ENCODE assay signal across 8 mouse cellular contexts in genomic region chr17:24413557-24414211, GRCm38 (mm10). TPM values are rescaled to one million over a fixed set of nuclear protein-coding genes. Genes with fewer than 3 reads are reported as not detected.
A peak's percentile ranks its signal among the peaks of the same experiment; 100 is the strongest.
DNase-seq lines count a peak whose midpoint lies in the region; ATAC-seq and TF ChIP-seq lines count a peak whose summit lies in the region.

No protein-coding gene starts in this region.

- peak in 1 of 2 experiments; percentile 42 for DNase-seq in cerebellum, adult 2 months
- no peak for DNase-seq in cerebellum, adult 8-10 months
- no peak for DNase-seq in G1E (ENCODE audit: low spot score)
- DNase-seq in right cerebral cortex, postnatal 14 days = no peak
- no peak for DNase-seq in right cerebral cortex, adult 2 months (ENCODE audit: low spot score in 2 of 2)

- H3K9ac ChIP-seq in forebrain, embryonic 15.5 days (replicated peaks) = peak overlapping the region; percentile 61
- peak overlapping the region; percentile 93 for H3K9ac ChIP-seq in limb, embryonic 12.5 days (replicated peaks)
- H3K9ac ChIP-seq in midbrain, embryonic 15.5 days = peak overlapping the region; percentile 45

- ATAC-seq in G1E (ENCODE audit: extremely low read depth, insufficient number of reproducible peaks, low FRiP score, poor library complexity, severe bottlenecking) = no peak
- ATAC-seq in forebrain, embryonic 15.5 days (replicated peaks) = peak; percentile 44; the same call in 1 of the 2 replicates
- ATAC-seq in limb, embryonic 12.5 days (ENCODE audit: insufficient number of reproducible peaks, insufficient read depth, low FRiP score, low TSS enrichment, low read depth) = no peak
- peak; percentile 38 for ATAC-seq in midbrain, embryonic 15.5 days (replicated peaks)

- H3K27ac ChIP-seq in cerebellum, adult 2 months (ENCODE audit: insufficient read depth, low read length) = peak overlapping the region; percentile 14; the same call in 1 of the 2 replicates
- H3K27ac ChIP-seq in forebrain, embryonic 15.5 days (replicated peaks) = peak overlapping the region; percentile 75
- peak overlapping the region; percentile 75 for H3K27ac ChIP-seq in limb, embryonic 12.5 days
- peak overlapping the region; percentile 70 for H3K27ac ChIP-seq in midbrain, embryonic 15.5 days

- peak overlapping the region; percentile 81 for H3K4me2 ChIP-seq in forebrain, embryonic 15.5 days (replicated peaks)
- H3K4me2 ChIP-seq in limb, embryonic 12.5 days = peak overlapping the region; percentile 96
- peak overlapping the region; percentile 86 for H3K4me2 ChIP-seq in midbrain, embryonic 15.5 days

- H3K36me3 ChIP-seq in G1E (replicated peaks) = peaks cover 71% of the 10 kb centered on the region
- peaks cover 37% of the 10 kb centered on the region for H3K36me3 ChIP-seq in forebrain, embryonic 15.5 days
- H3K36me3 ChIP-seq in limb, embryonic 12.5 days = peaks cover 54% of the 10 kb centered on the region
- peaks cover 14% of the 10 kb centered on the region for H3K36me3 ChIP-seq in midbrain, embryonic 15.5 days (replicated peaks)

- H3K4me3 ChIP-seq in cerebellum, adult 2 months (replicated peaks; ENCODE audit: insufficient read depth, low read depth, low read length) = peak overlapping the region; percentile 90
- H3K4me3 ChIP-seq in G1E (ENCODE audit: low read depth, low read length) = peak overlapping the region; percentile 87
- peak overlapping the region; percentile 83 for H3K4me3 ChIP-seq in forebrain, embryonic 15.5 days
- peak overlapping the region; percentile 88 for H3K4me3 ChIP-seq in limb, embryonic 12.5 days (replicated peaks)
- H3K4me3 ChIP-seq in midbrain, embryonic 15.5 days = peak overlapping the region; percentile 72

- no peak for TF ChIP-seq CTCF in cerebellum, adult 2 months (IDR thresholded peaks at IDR 0.05; ENCODE audit: borderline replicate concordance, insufficient read depth, low read depth, low read length)
- no peak for TF ChIP-seq CTCF in G1E (IDR thresholded peaks at IDR 0.05; ENCODE audit: low read depth, low read length)

- no peaks in the 10 kb centered on the region for H3K9me3 ChIP-seq in G1E (replicated peaks)
- H3K9me3 ChIP-seq in forebrain, embryonic 15.5 days = no peaks in the 10 kb centered on the region
- H3K9me3 ChIP-seq in limb, embryonic 12.5 days = no peaks in the 10 kb centered on the region
- no peaks in the 10 kb centered on the region for H3K9me3 ChIP-seq in midbrain, embryonic 15.5 days

- H3K4me1 ChIP-seq in cerebellum, adult 2 months (ENCODE audit: control insufficient read depth, insufficient read depth, low read length) = peaks cover 11% of the 10 kb centered on the region; the same call in 1 of the 2 replicates
- H3K4me1 ChIP-seq in G1E (ENCODE audit: insufficient read depth, low read depth, low read length) = peaks cover 35% of the 10 kb centered on the region
- H3K4me1 ChIP-seq in forebrain, embryonic 15.5 days = peaks cover 38% of the 10 kb centered on the region
- H3K4me1 ChIP-seq in limb, embryonic 12.5 days (replicated peaks) = peaks cover 24% of the 10 kb centered on the region
- H3K4me1 ChIP-seq in midbrain, embryonic 15.5 days = peaks cover 22% of the 10 kb centered on the region

- H3K27me3 ChIP-seq in cerebellum, adult 2 months (ENCODE audit: control insufficient read depth, insufficient read depth, low read length) = no peaks in the 10 kb centered on the region
- no peaks in the 10 kb centered on the region for H3K27me3 ChIP-seq in G1E (ENCODE audit: insufficient read depth, low read length)
- H3K27me3 ChIP-seq in forebrain, embryonic 15.5 days = no peaks in the 10 kb centered on the region
- no peaks in the 10 kb centered on the region for H3K27me3 ChIP-seq in limb, embryonic 12.5 days
- no peaks in the 10 kb centered on the region for H3K27me3 ChIP-seq in midbrain, embryonic 15.5 days (replicated peaks)

- no peak for TF ChIP-seq POLR2A in cerebellum, adult 2 months (IDR thresholded peaks at IDR 0.05; ENCODE audit: borderline replicate concordance, insufficient read depth, low read length)

- 27% methylated on average over 22 of the region's 22 CpGs for WGBS in cerebellum, adult 2 months
- 35% methylated on average over 22 of the region's 22 CpGs for WGBS in forebrain, embryonic 15.5 days
- 38% methylated on average over 22 of the region's 22 CpGs for WGBS in limb, embryonic 12.5 days
- WGBS in midbrain, embryonic 15.5 days = 35% methylated on average over 22 of the region's 22 CpGs

RNA-seq across cellular contexts. Expression of gene Rnps1, which starts 0.7 kb away (rescaled TPM):
- 254 and 263 TPM in 2 replicates for polyA plus RNA-seq in cerebellum, adult 2 months (2012; rRNA removed)
- total RNA-seq in G1E (2014; fragmentation: Nextera tagmentation) (121 and 123 TPM in 2 replicates), G1E (2017) (152 and 177 TPM in 2 replicates)
- polyA plus RNA-seq in G1E (2012) = 428 and 563 TPM in 2 replicates
- polyA plus RNA-seq in forebrain, embryonic 15.5 days (2015; fragmentation: Nextera tagmentation; extraction: Ambion mirVana) = 360 and 364 TPM in 2 replicates
- 362 and 373 TPM in 2 replicates for polyA plus RNA-seq in limb, embryonic 12.5 days (2016; fragmentation: Nextera tagmentation; extraction: Ambion mirVana)
- 364 and 368 TPM in 2 replicates for polyA plus RNA-seq in midbrain, embryonic 15.5 days (2015; fragmentation: Nextera tagmentation; extraction: Ambion mirVana)

RNA-seq across cellular contexts. Expression of gene Eci1, which starts 12.8 kb away (rescaled TPM):
- 77.3 and 78.6 TPM in 2 replicates for polyA plus RNA-seq in cerebellum, adult 2 months (2012; rRNA removed)
- total RNA-seq in G1E (2014; fragmentation: Nextera tagmentation) = 53.1 and 65.7 TPM in 2 replicates
- 39.4 and 45.4 TPM in 2 replicates for total RNA-seq in G1E (2017)
- 40.9 and 52.2 TPM in 2 replicates for polyA plus RNA-seq in G1E (2012)
- 40.7 and 42.8 TPM in 2 replicates for polyA plus RNA-seq in forebrain, embryonic 15.5 days (2015; fragmentation: Nextera tagmentation; extraction: Ambion mirVana)
- polyA plus RNA-seq in limb, embryonic 12.5 days (2016; fragmentation: Nextera tagmentation; extraction: Ambion mirVana) = 95.6 and 102 TPM in 2 replicates
- 35.4 and 36.4 TPM in 2 replicates for polyA plus RNA-seq in midbrain, embryonic 15.5 days (2015; fragmentation: Nextera tagmentation; extraction: Ambion mirVana)

RNA-seq across cellular contexts. Expression of gene Dnase1l2, which starts 29.2 kb away (rescaled TPM):
- 22.3 and 22.7 TPM in 2 replicates for polyA plus RNA-seq in cerebellum, adult 2 months (2012; rRNA removed)
- total RNA-seq in G1E (2014; fragmentation: Nextera tagmentation) (0.73 and 1.3 TPM in 2 replicates), G1E (2017) (1.7 and 2.3 TPM in 2 replicates)
- 0.05 and 0.18 TPM in 2 replicates for polyA plus RNA-seq in G1E (2012)
- polyA plus RNA-seq in forebrain, embryonic 15.5 days (2015; fragmentation: Nextera tagmentation; extraction: Ambion mirVana) = 5.7 and 6.6 TPM in 2 replicates
- polyA plus RNA-seq in limb, embryonic 12.5 days (2016; fragmentation: Nextera tagmentation; extraction: Ambion mirVana) = 2.8 and 3.4 TPM in 2 replicates
- polyA plus RNA-seq in midbrain, embryonic 15.5 days (2015; fragmentation: Nextera tagmentation; extraction: Ambion mirVana) = 7.3 and 9.6 TPM in 2 replicates

RNA-seq across cellular contexts. Expression of gene E4f1, which starts 56.4 kb away (rescaled TPM):
- 79.4 and 80.6 TPM in 2 replicates for polyA plus RNA-seq in cerebellum, adult 2 months (2012; rRNA removed)
- 21.7 and 37.2 TPM in 2 replicates for total RNA-seq in G1E (2014; fragmentation: Nextera tagmentation)
- total RNA-seq in G1E (2017) = 17.4 and 18.4 TPM in 2 replicates
- 17.1 and 19.7 TPM in 2 replicates for polyA plus RNA-seq in G1E (2012)
- 44.0 and 44.9 TPM in 2 replicates for polyA plus RNA-seq in forebrain, embryonic 15.5 days (2015; fragmentation: Nextera tagmentation; extraction: Ambion mirVana)
- polyA plus RNA-seq in limb, embryonic 12.5 days (2016; fragmentation: Nextera tagmentation; extraction: Ambion mirVana) = 37.2 and 45.6 TPM in 2 replicates
- polyA plus RNA-seq in midbrain, embryonic 15.5 days (2015; fragmentation: Nextera tagmentation; extraction: Ambion mirVana) = 53.1 and 55.6 TPM in 2 replicates

RNA-seq across cellular contexts. Expression of gene Pgp, which starts 56.5 kb away (rescaled TPM):
- 126 and 133 TPM in 2 replicates for polyA plus RNA-seq in cerebellum, adult 2 months (2012; rRNA removed)
- total RNA-seq in G1E (2014; fragmentation: Nextera tagmentation) = 17.8 and 19.6 TPM in 2 replicates
- total RNA-seq in G1E (2017) = 13.3 and 13.9 TPM in 2 replicates
- polyA plus RNA-seq in G1E (2012) = 58.3 and 69.2 TPM in 2 replicates
- 51.0 and 54.0 TPM in 2 replicates for polyA plus RNA-seq in forebrain, embryonic 15.5 days (2015; fragmentation: Nextera tagmentation; extraction: Ambion mirVana)
- 54.9 and 56.6 TPM in 2 replicates for polyA plus RNA-seq in limb, embryonic 12.5 days (2016; fragmentation: Nextera tagmentation; extraction: Ambion mirVana)
- polyA plus RNA-seq in midbrain, embryonic 15.5 days (2015; fragmentation: Nextera tagmentation; extraction: Ambion mirVana) = 63.7 and 67.1 TPM in 2 replicates

Comparison
In these comparisons a context has a peak if more than half of its experiments do, and no peak if none do; other contexts are left out.
1. H3K27ac ChIP-seq: peak in every context shown above with its lines; median percentile 75 in forebrain, embryonic 15.5 days; 75 in limb, embryonic 12.5 days; 70 in midbrain, embryonic 15.5 days; 14 in cerebellum, adult 2 months.
2. ATAC-seq: peak in forebrain, embryonic 15.5 days (single experiment) and midbrain, embryonic 15.5 days (single experiment); none in G1E (single experiment) and limb, embryonic 12.5 days (single experiment).
3. Peak in every context shown above with its lines, with median percentiles within 50 percentile points of each other: H3K4me3 ChIP-seq, H3K4me2 ChIP-seq and H3K9ac ChIP-seq.